Mouse (Mus musculus): ENCODE results near the gene C1qtnf2. TPM values are rescaled to one million over a fixed set of nuclear protein-coding genes. Genes with fewer than 3 reads are reported as not detected.
A peak's percentile ranks its signal among the peaks of the same experiment; 100 is the strongest.

The C1qtnf2 gene
- polyA plus RNA-seq, 1 experiment from 2014 or later, result 8.3 TPM

DNA sequence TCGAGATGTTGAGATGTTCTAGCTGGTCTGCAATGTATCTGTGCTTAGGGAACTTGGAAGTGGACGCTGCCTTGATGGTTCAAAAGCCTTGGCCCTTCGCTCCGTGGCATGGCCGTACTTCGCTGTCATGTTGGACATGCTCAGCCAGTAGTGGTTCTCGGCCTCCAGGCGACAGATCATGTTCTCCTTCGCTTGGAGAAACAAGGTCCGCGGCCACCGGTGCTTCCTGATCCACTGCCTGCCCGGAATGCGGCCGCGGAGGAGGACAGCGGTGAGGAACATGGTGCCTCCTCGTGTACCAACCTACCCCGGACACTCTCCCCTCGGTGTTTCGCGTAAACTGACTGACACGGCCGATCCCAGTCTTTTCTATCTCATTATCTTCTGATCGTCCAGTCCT lies 10.9 kb upstream of the C1qtnf2 start:
- Histone ChIP-seq H3K27ac (no peak overlapping the region), H3K36me3 (no peaks in the 10 kb centered on the region), H3K9ac (no peak overlapping the region), H3K4me3 (no peak overlapping the region), H3K9me3 (no peaks in the 10 kb centered on the region), H3K4me2 (no peak overlapping the region), H3K4me1 (replicated peaks) (no peaks in the 10 kb centered on the region), H3K27me3 (no peaks in the 10 kb centered on the region)
- whole genome bisulfite sequencing, result 95% methylated on average over 25 of the region's 25 CpGs
- ATAC-seq (ENCODE audit: low FRiP score), result no peak

DNA sequence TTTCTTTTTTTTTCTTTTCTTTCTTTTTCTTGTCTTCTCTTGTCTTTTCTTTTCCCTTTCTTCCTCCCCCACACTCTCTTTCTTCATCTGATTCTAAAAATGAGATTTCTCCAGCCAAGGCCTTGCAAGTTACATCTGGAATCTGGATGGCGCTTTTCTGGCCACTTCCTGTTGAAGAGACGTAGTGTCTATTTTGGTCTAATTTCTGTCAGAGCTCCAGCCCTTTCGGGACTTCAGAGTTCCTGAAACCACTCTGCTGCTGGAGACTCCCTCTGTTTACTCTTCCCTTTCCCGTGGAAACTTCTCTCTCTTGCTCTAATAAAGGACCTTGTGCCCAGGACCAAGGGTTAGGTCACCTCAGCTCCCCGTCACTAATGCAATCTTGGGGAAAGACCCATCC lies 4.0 kb upstream of the C1qtnf2 start:
- Histone ChIP-seq H3K9me3 (no peaks in the 10 kb centered on the region), H3K9ac (no peak overlapping the region), H3K4me3 (no peak overlapping the region), H3K4me2 (no peak overlapping the region), H3K4me1 (replicated peaks) (peaks cover 16% of the 10 kb centered on the region), H3K36me3 (no peaks in the 10 kb centered on the region), H3K27me3 (0 out of 2 replicates have a peak, but pooled peaks cover 8% of the 10 kb centered on the region), H3K27ac (no peak overlapping the region)
- WGBS, result 69% methylated on average over 5 of the region's 5 CpGs
- ATAC-seq (ENCODE audit: low FRiP score), result no peak

DNA sequence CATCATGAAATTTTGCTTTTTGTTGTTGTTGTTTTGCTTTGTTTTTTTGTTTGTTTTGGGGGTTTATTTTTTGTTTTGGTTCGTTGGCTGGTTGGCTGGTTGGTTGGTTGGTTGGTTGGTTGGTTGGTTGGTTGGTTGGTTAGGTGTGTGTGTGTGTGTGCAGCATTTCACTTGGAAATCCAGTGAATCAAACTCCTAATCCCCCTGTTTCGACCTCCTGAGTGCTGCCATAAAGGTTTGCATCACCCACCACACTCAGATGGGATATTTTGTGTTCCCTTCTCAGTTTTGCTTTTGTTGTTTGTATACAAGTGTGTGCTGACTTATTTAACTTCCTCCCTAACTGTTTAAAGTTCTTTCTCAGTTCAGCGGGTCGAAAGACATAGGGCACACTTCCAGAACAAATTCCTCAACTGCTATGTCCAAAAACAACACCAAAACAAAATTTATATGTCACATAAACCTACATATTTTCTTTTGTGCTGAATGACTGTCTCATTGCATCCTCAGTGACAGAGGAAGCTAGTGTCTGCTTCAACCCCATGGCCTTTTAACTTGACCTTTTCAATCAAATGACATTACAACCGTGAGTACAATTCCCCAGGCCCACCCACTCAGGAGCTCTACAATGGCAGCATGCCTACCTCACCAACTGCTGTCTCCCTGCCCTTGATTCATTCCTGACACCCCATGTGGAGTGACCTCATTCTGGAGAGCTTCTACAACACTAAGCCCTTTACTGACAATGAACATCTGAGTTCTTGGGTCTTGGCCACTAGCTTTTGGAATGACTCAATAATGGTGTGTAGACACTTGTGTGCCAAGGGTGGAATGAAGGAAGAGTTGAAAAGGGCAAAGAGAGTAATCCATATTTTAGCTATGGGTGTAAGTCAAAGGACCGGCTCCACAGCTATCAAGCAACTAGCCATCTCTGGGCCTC lies 2.9 kb upstream of the C1qtnf2 start:
- no peak overlapping the region for H3K4me2 ChIP-seq
- no peaks in the 10 kb centered on the region for H3K9me3 ChIP-seq
- no peaks in the 10 kb centered on the region for H3K36me3 ChIP-seq
- H3K27ac ChIP-seq, result no peak overlapping the region
- no peak for ATAC-seq (ENCODE audit: low FRiP score)
- 0 out of 2 replicates have a peak, but pooled peaks cover 9% of the 10 kb centered on the region for H3K27me3 ChIP-seq
- 70% methylated on average over 6 of the region's 6 CpGs for WGBS
- H3K9ac ChIP-seq, result no peak overlapping the region
- no peak overlapping the region for H3K4me3 ChIP-seq
- peaks cover 16% of the 10 kb centered on the region for H3K4me1 ChIP-seq (replicated peaks)

DNA sequence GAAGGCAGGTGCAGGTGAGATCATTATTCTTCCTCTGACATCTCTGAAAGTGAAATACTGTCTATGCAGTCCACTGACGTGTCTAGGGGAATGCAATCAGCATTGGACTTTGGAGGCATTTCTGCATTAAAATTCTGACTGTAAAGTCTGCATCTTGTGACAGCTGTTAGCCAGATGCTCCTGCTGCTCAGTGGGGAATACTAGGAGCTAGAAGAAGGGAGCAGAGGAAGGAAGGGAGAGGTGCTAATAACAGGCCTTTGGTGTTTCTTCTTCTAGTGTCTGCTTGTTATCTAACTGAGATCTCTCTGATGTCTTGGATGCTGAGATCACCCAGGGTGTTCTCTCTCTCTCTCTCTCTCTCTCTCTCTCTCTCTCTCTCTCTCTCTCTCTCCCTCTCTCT lies 961 bp upstream of the C1qtnf2 start:
- Histone ChIP-seq H3K27ac (no peak overlapping the region), H3K36me3 (no peaks in the 10 kb centered on the region), H3K4me2 (no peak overlapping the region), H3K27me3 (0 out of 2 replicates have a peak, but pooled peaks cover 9% of the 10 kb centered on the region), H3K4me1 (replicated peaks) (peaks cover 16% of the 10 kb centered on the region), H3K4me3 (no peak overlapping the region), H3K9ac (no peak overlapping the region), H3K9me3 (no peaks in the 10 kb centered on the region)
- peak; percentile 50; the same call in 1 of the 2 replicates for ATAC-seq (ENCODE audit: low FRiP score)
- 47% methylated on average over 1 of the region's 1 CpGs for WGBS

DNA sequence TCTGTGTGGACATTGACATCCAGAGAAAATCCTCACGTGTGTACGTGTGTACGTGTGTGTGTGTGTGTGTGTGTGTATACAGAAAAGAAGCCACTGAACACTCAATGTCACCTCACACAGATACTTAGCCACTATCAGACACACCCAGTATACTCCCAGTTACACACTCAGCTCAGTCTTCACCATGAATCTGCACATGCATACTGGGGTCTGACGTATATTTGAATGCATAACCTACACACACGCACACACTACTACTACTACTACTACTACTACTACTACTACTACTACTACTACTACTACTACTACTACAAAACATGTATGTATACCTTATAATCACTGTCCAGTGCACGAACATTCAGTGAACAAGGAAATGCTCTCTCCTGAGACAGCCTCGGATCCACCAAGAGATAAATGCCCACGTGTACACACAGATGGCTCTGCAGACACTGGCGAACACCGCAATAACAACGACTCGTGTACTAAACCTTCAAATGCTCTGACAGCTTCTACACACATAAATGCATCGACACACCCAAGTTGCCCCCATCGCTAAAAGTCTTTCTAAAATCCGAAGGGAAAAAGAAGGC lies 346 bp upstream of the C1qtnf2 start:
- WGBS, result 51% methylated on average over 15 of the region's 15 CpGs
- 0 out of 2 replicates have a peak, but pooled peaks cover 9% of the 10 kb centered on the region for H3K27me3 ChIP-seq
- peak; percentile 56 for ATAC-seq (ENCODE audit: low FRiP score)
- no peaks in the 10 kb centered on the region for H3K9me3 ChIP-seq
- peaks cover 16% of the 10 kb centered on the region for H3K4me1 ChIP-seq (replicated peaks)
- peak overlapping the region; percentile 63 for H3K4me2 ChIP-seq
- no peaks in the 10 kb centered on the region for H3K36me3 ChIP-seq
- H3K4me3 ChIP-seq, result peak overlapping the region; percentile 33
- H3K9ac ChIP-seq, result peak overlapping the region; percentile 65
- H3K27ac ChIP-seq, result no peak overlapping the region

DNA sequence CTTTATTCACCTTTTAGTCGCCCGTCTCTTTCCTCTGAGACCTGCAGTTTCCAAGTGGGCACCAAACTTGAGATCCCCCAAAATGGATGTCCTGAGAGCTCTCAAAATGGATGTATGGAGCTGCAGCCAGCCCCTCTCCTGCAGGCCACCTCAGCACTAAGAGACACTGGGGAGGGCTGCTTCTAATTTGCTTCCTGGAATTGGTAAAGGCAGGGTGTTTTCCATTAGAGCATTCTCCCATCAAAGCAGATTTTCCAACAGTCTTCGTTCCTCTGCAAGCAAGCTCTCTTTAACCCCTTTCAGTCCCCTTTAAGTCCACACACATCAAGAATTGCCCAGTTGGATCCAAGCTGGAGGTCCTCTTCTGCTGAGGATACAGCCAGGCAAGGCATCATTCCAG lies 5.3 kb downstream of the C1qtnf2 start:
- no peak overlapping the region for H3K4me2 ChIP-seq
- H3K4me3 ChIP-seq, result no peak overlapping the region
- ATAC-seq (ENCODE audit: low FRiP score), result no peak
- WGBS, result 92% methylated on average over 3 of the region's 3 CpGs
- H3K9ac ChIP-seq, result no peak overlapping the region
- no peaks in the 10 kb centered on the region for H3K36me3 ChIP-seq
- H3K27ac ChIP-seq, result no peak overlapping the region
- H3K4me1 ChIP-seq (replicated peaks), result peaks cover 16% of the 10 kb centered on the region
- H3K9me3 ChIP-seq, result no peaks in the 10 kb centered on the region
- H3K27me3 ChIP-seq, result 0 out of 2 replicates have a peak, but pooled peaks cover 8% of the 10 kb centered on the region

DNA sequence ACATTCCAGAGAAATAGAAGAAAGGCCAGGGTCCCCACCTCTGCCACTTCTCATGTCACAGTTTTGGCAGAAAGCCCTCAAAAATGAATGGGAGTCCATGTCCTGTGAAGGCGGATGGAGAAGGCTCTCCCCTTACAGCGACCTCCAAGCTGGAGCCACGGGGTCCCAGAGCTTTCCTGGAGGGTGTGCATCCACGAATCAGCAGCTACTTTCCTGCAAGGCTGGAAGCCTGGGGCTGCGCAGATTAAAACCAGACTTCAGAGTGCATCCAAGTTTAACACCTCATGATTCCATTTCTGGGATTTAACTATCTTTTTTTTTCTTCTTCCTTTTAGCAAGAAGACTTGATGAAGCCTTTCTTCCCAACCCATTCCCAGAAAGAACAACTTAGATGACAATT lies 6.5 kb downstream of the C1qtnf2 start:
- no peak for ATAC-seq (ENCODE audit: low FRiP score)
- no peak overlapping the region for H3K9ac ChIP-seq
- 62% methylated on average over 5 of the region's 5 CpGs for WGBS
- H3K27me3 ChIP-seq, result no peaks in the 10 kb centered on the region
- no peak overlapping the region for H3K4me3 ChIP-seq
- peaks cover 16% of the 10 kb centered on the region for H3K4me1 ChIP-seq (replicated peaks)
- H3K9me3 ChIP-seq, result no peaks in the 10 kb centered on the region
- no peak overlapping the region for H3K27ac ChIP-seq
- H3K4me2 ChIP-seq, result no peak overlapping the region
- no peaks in the 10 kb centered on the region for H3K36me3 ChIP-seq

DNA sequence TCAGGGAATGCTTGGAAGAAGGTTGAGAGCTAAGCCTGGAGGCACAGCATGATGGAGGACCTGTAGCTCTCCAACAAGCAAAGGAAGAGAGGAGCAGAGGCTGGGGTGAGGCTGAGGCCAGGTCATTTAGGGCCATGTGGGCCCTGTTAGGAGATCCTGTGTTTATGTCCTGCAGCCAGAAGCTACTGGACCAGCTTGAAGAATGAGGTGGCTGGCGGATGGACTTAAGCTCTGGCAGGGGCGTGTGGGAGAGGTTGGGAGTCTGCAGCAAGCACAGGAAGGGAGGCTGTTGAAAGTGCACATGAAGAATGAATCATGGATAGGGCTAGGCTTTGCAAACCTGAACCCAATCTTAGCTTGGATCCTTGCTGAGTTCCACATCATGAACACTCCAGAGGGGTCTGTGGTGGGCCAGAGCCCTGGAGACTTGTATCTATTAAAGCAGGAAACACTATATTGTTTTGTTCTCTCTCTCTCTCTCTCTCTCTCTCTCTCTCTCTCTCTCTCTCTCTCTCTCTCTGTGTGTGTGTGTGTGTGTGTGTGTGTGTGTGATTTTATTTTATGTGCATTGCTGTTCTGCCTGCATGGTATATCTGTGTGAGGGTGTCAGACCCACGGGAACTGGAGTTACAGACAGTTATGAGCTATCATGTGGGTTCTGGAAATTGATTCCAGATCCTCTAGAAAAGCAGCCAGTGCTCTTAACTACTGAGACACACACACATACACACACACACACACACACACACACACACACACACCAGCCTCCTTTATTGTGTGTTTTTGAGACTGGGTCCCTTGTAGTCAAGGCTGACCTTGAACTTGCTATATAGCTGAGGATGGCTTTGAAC lies 7.8 kb downstream of the C1qtnf2 start:
- H3K27me3 ChIP-seq, result no peaks in the 10 kb centered on the region
- no peak overlapping the region for H3K4me3 ChIP-seq
- H3K4me1 ChIP-seq (replicated peaks), result peaks cover 16% of the 10 kb centered on the region
- H3K9me3 ChIP-seq, result no peaks in the 10 kb centered on the region
- no peak overlapping the region for H3K4me2 ChIP-seq
- H3K36me3 ChIP-seq, result no peaks in the 10 kb centered on the region
- WGBS, result 77% methylated on average over 3 of the region's 3 CpGs
- no peak overlapping the region for H3K9ac ChIP-seq
- no peak for ATAC-seq (ENCODE audit: low FRiP score)
- H3K27ac ChIP-seq, result no peak overlapping the region

DNA sequence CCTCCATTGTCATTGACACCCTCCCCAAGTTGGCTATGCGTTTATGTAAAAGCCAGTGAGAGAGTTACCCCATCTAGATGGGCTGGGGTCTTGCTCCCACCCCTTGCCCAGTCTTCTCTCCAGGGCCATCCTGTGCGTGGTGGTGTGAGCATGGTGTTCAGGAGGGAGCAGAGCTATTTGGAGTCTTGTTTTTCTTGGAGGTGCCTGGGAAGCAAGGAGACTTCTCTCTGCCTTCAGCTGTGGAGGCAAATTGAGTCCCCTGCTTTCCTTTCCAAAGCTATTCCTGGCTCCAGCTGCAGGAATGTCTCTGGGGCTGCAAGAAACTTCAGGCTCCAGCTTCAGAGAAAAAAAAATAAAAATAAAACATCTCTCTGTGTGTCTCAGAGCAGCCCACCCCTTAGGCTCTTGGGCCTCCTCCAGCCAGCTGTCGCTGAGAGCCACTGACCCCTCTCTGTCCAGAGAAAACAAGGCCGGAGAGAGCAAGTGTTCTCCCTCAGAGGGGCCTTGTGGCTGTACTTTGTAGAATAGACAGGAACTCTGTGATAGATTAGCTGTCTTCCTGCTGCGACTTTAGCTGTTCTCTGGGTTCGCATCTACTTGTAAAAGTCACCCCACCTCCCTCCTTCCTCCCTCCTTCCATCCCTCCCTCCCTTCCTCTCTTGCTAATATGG lies 9.2 kb downstream of the C1qtnf2 start:
- no peaks in the 10 kb centered on the region for H3K27me3 ChIP-seq
- WGBS, result 43% methylated on average over 6 of the region's 6 CpGs
- no peaks in the 10 kb centered on the region for H3K9me3 ChIP-seq
- no peak overlapping the region for H3K4me3 ChIP-seq
- H3K27ac ChIP-seq, result no peak overlapping the region
- H3K4me1 ChIP-seq (replicated peaks), result peaks cover 16% of the 10 kb centered on the region
- no peak overlapping the region for H3K4me2 ChIP-seq
- no peak overlapping the region for H3K9ac ChIP-seq
- no peak for ATAC-seq (ENCODE audit: low FRiP score)
- H3K36me3 ChIP-seq, result no peaks in the 10 kb centered on the region

DNA sequence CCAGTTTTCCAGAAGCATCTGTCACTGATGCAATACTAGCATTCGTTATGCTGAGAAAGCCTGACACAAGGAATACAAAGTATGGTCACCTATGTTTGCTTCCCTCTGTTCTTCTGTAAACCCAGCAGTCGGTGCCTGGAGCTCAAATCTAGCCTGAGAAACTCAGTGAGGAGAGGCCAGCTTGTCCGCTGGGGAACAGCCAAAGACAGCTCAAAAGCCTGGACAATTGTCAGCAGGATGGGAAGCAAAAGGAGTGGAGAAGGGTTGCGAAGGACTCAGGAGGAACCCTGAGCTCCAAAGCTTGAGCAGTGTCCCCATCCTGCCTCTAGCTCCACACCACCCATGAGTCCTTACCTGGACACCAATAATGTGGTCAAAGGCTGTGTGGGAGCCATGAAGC lies 10.0 kb downstream of the C1qtnf2 start:
- Histone ChIP-seq H3K9me3 (no peaks in the 10 kb centered on the region), H3K4me1 (replicated peaks) (peaks cover 16% of the 10 kb centered on the region), H3K36me3 (no peaks in the 10 kb centered on the region), H3K27ac (no peak overlapping the region), H3K27me3 (no peaks in the 10 kb centered on the region), H3K4me2 (no peak overlapping the region), H3K9ac (0 out of 2 replicates have a peak overlapping the region, but pooled peaks have one; percentile 53), H3K4me3 (no peak overlapping the region)
- no peak for ATAC-seq (ENCODE audit: low FRiP score)
- 74% methylated on average over 4 of the region's 4 CpGs for WGBS

DNA sequence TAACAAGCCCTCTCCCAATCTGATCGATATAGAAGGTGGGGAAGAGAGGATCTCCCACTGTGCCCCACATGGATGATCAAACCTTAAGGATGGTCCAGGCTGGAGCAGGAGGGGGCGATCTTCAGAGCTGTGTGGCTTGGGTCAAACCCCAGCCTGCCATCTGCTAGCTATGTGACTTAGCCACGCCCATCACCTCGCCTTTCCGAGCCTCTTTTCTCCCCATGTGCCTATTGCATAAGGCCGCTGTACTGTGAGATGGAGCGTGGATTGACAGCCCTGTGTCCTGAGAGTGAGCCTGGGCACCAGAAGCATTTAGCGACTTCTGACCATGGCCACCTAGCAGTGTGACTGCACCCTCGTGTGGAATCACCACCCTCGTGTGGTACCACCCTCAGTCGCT lies 10.6 kb downstream of the C1qtnf2 start:
- 0 out of 2 replicates have a peak, but pooled peaks have one; percentile 36 for ATAC-seq (ENCODE audit: low FRiP score)

More for the DNA sequence above, 10.6 kb downstream of the C1qtnf2 start:
- H3K4me3 ChIP-seq, result no peak overlapping the region
- peak overlapping the region; percentile 53; the same call in 1 of the 2 replicates for H3K9ac ChIP-seq
- H3K36me3 ChIP-seq, result no peaks in the 10 kb centered on the region
- H3K4me1 ChIP-seq (replicated peaks), result peaks cover 16% of the 10 kb centered on the region
- H3K27ac ChIP-seq, result no peak overlapping the region
- H3K27me3 ChIP-seq, result no peaks in the 10 kb centered on the region
- 44% methylated on average over 11 of the region's 11 CpGs for WGBS
- no peaks in the 10 kb centered on the region for H3K9me3 ChIP-seq
- 0 out of 2 replicates have a peak overlapping the region, but pooled peaks have one; percentile 14 for H3K4me2 ChIP-seq

All from hindbrain, embryonic 13.5 days (tissue).